Mouse (Mus musculus): Measurements from ENCODE around the gene Sema3d.

DNA sequence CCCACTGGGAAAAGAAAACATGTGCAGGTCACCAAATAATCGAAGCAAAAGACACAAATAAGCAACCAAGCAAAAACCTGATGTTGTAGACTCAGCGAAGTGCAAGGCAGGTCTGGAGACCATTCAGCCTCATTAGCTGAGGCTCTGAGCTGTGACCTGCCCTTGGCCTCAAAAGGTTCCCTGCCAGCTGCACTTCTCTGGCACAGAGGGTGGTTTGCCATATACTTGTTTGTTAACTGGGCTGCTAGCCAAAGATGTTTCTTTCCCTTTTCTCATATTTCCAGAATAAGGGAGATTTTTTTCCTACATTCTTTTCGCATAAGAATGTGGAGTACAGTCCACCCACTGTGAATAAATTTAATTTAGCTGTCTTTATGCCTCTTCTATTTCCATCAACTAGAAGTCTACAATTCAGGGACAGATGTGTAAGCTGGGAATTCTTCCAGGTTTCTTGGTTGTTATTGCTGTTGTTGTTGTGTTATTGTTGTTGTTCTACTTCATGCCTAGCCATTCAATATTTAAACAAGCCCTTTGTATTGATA is 200.2 kb downstream of the Sema3d start:
- no peak for TF ChIP-seq EP300 (optimal IDR thresholded peaks at IDR 0.05)
- no peak for TF ChIP-seq CTCF (IDR thresholded peaks at IDR 0.05; ENCODE audit: low read depth)

Data from stomach, postnatal 0 days (tissue).